Mouse (Mus musculus) hindbrain, embryonic 11.5 days (tissue): Measurements from ENCODE around the gene Mta3. TPM values are rescaled to one million over a fixed set of nuclear protein-coding genes. Genes with fewer than 3 reads are reported as not detected.

Experiments used
- ATAC-seq: fragments of 200-750 bp; cut with Nextera tagmentation; 2 replicates; pipeline ENCODE4 v1.8.0; 2017; ENCODE audit warnings: mild to moderate bottlenecking, moderate TSS enrichment, moderate library complexity; ENCODE audit not compliant: low FRiP score
- DNase-seq: peaks from one replicate; pipeline ENCODE4 v3.0.0-alpha.2; 2015; ENCODE audit warnings: low spot score
- H3K27ac ChIP-seq: fragments of 300-500 bp; sonication (generic); 2 replicates; pipeline ENCODE4 v1.5.1; 2014; ENCODE audit warnings: mild to moderate bottlenecking, low read depth, low read length
- H3K27me3 ChIP-seq: fragments of 300-500 bp; sonication (generic); 2 replicates; pipeline ENCODE4 v1.6.1; 2014; ENCODE audit warnings: mild to moderate bottlenecking, low read length, moderate library complexity, mixed read lengths; ENCODE audit not compliant: control insufficient read depth, insufficient read depth
- H3K36me3 ChIP-seq: fragments of 300-500 bp; sonication (generic); 2 replicates; pipeline ENCODE4 v1.6.1; 2014; ENCODE audit warnings: mild to moderate bottlenecking, low read length, moderate library complexity, mixed read lengths; ENCODE audit not compliant: control insufficient read depth, insufficient read depth
- H3K4me1 ChIP-seq: fragments of 300-500 bp; sonication (generic); replicated peaks from 2 replicates; pipeline ENCODE4 v1.6.1; 2014; ENCODE audit warnings: low read length, mixed read lengths; ENCODE audit not compliant: control insufficient read depth, insufficient read depth
- H3K4me2 ChIP-seq: fragments of 300-500 bp; sonication (generic); replicated peaks from 2 replicates; pipeline ENCODE4 v1.6.1; 2014; ENCODE audit warnings: mild to moderate bottlenecking, low read depth, low read length
- H3K4me3 ChIP-seq: fragments of 300-500 bp; sonication (generic); 2 replicates; pipeline ENCODE4 v1.5.1; 2014; ENCODE audit warnings: low read depth, low read length
- H3K9ac ChIP-seq: fragments of 300-500 bp; sonication (generic); 2 replicates; pipeline ENCODE4 v1.6.1; 2014; ENCODE audit warnings: low read depth, low read length
- H3K9me3 ChIP-seq: fragments of 300-500 bp; sonication (generic); 2 replicates; pipeline ENCODE4 v1.6.1; 2016; ENCODE audit warnings: low read length; ENCODE audit not compliant: control insufficient read depth
- WGBS: fragments of 180-500 bp; shearing (Covaris S2); extraction: QIAGEN DNeasy Blood & Tissue Kit; methylation state at CpG from one replicate; pipeline ENCODE4 v1.1.7; 2014; 5-methylcytosine and 5-hydroxymethylcytosine counted together
- polyA plus RNA-seq: library from polyadenylated mRNA; unstranded; fragments of >200 nt; fragmentation: Nextera tagmentation; extraction: Ambion mirVana; gene quantifications from 2 replicates; pipeline ENCODE4 v1.2.1, GENCODE M21; 2014

The Mta3 gene
- polyA plus RNA-seq, 1 experiment from 2014 or later: 41.7 TPM

DNA sequence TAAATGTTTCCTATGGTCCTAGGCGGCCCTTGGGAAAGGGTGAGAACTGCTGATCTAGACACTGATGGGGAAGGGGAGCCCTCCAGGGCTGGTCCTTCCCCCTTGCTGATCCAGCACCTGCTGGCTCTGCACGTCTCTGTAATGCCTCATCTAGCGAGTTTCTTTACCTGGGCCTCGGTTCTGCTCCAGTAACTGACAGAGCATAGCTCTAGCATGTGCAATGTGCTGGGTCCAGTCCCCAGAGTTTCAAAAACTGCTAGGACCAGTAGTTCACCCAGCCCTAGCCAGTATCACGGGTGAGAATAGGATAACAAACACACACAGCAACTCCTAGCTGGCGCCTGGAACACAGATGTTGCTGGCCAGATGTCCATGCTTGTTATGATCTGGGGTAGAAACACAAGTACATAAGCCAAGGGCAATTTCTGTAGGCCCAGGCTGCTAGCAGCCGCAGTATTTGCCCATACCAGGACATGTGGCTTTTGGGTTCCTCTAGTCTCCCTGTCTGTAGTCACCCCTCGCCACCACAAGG is 131.8 kb downstream of the Mta3 start:
- 70% methylated on average over 8 of the region's 8 CpGs for WGBS
- DNase-seq (no peak), ATAC-seq (no peak)
- H3K9me3 ChIP-seq: no peaks in the 10 kb centered on the region
- no peak overlapping the region for H3K4me2 ChIP-seq
- H3K9ac ChIP-seq: no peak overlapping the region
- no peaks in the 10 kb centered on the region for H3K36me3 ChIP-seq
- H3K27me3 ChIP-seq: no peaks in the 10 kb centered on the region
- no peak overlapping the region for H3K4me3 ChIP-seq
- H3K27ac ChIP-seq: no peak overlapping the region
- no peaks in the 10 kb centered on the region for H3K4me1 ChIP-seq

DNA sequence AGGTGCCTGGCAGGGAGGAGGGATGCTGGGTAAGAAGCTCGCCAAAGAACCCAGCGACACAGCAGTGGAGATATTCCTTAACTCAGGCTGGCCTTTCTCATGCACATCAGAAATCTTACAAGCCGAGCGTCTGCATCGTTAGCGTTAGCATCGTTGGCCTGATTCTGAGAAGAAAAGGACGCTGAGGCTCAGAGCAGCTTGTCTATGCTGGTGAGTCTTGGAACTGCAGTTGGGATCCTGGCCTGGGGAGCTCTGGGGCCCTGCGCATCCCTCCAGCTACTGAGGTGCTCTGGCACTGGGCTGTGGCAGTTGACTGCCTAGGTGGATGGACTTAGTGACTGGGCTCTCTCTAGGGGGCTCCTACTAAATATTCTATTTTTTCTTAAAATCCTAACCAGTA is 133.2 kb downstream of the Mta3 start:
- no peaks in the 10 kb centered on the region for H3K27me3 ChIP-seq
- DNase-seq: no peak
- H3K4me1 ChIP-seq: no peaks in the 10 kb centered on the region
- no peaks in the 10 kb centered on the region for H3K36me3 ChIP-seq
- ATAC-seq: no peak
- H3K27ac ChIP-seq: no peak overlapping the region
- H3K9ac ChIP-seq: no peak overlapping the region
- H3K9me3 ChIP-seq: no peaks in the 10 kb centered on the region
- WGBS: 63% methylated on average over 9 of the region's 9 CpGs
- no peak overlapping the region for H3K4me2 ChIP-seq
- no peak overlapping the region for H3K4me3 ChIP-seq

DNA sequence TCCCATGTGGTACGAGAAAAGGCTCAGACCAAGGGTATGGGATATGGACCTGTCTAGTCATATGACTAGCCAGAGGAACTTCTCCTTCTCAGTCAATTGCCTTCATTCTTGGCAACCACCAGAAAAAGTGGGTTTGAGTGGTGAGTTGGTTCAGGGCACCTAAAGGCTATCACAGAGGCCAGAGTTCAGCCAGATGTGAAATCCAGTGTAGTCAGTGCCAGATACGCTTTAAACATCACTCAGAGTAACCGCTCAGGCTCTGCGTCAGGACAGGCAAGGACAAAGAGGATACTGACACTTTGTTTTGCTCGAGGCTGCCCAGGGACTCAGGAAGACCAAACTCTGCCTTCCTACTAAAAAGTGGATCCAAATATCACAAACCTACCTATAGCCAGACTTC is 135.0 kb downstream of the Mta3 start:
- 87% methylated on average over 5 of the region's 5 CpGs for WGBS
- DNase-seq: no peak

DNA sequence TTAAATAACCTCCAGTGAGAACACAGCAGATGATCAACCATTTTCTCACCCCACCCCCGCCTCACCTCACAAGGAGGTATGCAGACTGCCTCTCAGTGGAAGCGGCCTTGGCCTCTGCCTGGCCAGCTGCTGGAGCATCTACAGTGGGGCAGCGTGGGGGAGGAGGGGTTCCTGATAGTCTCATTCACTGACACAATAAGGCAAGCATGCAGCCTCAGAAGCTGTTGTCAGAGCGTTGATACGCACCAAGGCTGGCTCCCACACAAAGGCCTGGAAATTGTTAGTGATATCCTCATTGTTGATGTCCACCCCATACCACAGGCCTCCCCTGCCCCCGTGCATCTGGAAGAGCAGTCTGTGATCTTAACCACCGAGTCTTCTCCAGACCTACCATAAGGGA is 137.8 kb downstream of the Mta3 start:
- Histone ChIP-seq H3K4me3 (no peak overlapping the region), H3K27ac (no peak overlapping the region), H3K27me3 (no peaks in the 10 kb centered on the region), H3K9me3 (no peaks in the 10 kb centered on the region), H3K4me2 (no peak overlapping the region), H3K4me1 (no peaks in the 10 kb centered on the region), H3K36me3 (no peaks in the 10 kb centered on the region), H3K9ac (no peak overlapping the region)
- no peak for ATAC-seq
- 52% methylated on average over 7 of the region's 7 CpGs for WGBS
- peak; percentile 20 for DNase-seq

More for the DNA sequence above, 135.0 kb downstream of the Mta3 start:
- Histone ChIP-seq H3K4me3 (no peak overlapping the region), H3K27me3 (no peaks in the 10 kb centered on the region), H3K36me3 (no peaks in the 10 kb centered on the region), H3K4me2 (no peak overlapping the region), H3K27ac (no peak overlapping the region), H3K4me1 (no peaks in the 10 kb centered on the region), H3K9me3 (no peaks in the 10 kb centered on the region), H3K9ac (no peak overlapping the region)
- no peak for ATAC-seq

DNA sequence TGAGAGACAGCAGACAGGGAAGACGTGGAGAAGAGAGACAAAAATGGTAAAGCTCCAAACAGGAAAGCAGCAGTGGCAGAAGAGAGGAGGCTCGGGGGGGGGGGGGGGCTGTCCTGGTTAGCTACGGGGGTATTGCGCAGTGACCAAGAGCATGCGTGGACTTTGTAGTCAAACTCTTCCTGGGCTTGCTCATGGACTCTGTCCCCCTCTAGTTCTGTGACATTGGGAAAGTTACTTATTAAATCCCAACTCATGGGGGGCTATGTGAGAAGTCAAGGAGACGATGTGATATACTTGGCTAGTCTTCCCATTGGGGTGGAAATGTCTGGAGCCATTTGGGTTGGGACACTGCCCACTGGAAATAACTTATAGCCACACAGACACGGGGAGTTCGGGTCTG is 139.6 kb downstream of the Mta3 start:
- WGBS: 86% methylated on average over 8 of the region's 8 CpGs

DNA sequence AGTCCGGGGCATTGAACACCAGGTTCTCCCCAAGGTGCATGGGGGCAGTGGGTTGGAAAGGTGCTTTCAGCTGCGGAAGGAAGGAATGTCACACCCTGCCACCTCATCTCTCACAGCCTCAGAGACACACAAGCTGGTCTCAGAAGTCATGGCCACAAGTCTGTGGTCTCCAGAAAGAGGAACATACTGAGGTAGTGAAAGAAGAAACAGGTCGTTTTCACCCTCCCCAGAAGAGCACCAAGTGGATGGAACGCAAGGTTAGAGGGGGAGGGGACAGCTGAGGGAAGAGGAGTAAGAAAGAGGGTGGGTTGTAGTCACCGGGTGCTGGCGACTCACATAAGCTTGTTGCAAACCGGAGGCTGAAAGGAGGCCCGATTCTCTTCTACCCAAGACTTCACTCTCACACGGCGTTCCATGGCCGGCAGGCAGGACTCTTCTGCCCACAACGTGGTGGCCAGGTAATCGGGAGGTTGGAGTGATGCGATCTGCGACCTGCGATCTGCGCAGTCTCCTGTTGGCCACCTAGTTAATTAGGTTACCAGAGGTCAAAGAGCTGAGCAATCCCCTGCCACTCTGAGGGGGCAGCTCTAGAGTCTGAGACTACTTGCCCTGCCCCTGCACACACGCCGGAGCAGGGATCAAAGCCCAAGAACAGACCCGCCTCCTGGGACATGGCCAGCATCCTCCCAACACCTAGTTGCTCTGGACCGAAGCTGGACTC is 140.5 kb downstream of the Mta3 start:
- H3K4me1 ChIP-seq: no peaks in the 10 kb centered on the region
- no peak overlapping the region for H3K4me3 ChIP-seq
- WGBS: 77% methylated on average over 21 of the region's 21 CpGs
- H3K9me3 ChIP-seq: no peaks in the 10 kb centered on the region
- H3K9ac ChIP-seq: no peak overlapping the region
- H3K4me2 ChIP-seq: no peak overlapping the region
- ATAC-seq (no peak), DNase-seq (no peak)
- H3K27ac ChIP-seq: no peak overlapping the region
- H3K36me3 ChIP-seq: no peaks in the 10 kb centered on the region
- no peaks in the 10 kb centered on the region for H3K27me3 ChIP-seq

More for the DNA sequence above, 139.6 kb downstream of the Mta3 start:
- no peaks in the 10 kb centered on the region for H3K36me3 ChIP-seq
- no peak overlapping the region for H3K4me2 ChIP-seq
- no peak overlapping the region for H3K27ac ChIP-seq
- H3K9ac ChIP-seq: no peak overlapping the region
- DNase-seq: no peak
- no peak overlapping the region for H3K4me3 ChIP-seq
- H3K9me3 ChIP-seq: no peaks in the 10 kb centered on the region
- no peak for ATAC-seq
- no peaks in the 10 kb centered on the region for H3K4me1 ChIP-seq
- H3K27me3 ChIP-seq: no peaks in the 10 kb centered on the region

DNA sequence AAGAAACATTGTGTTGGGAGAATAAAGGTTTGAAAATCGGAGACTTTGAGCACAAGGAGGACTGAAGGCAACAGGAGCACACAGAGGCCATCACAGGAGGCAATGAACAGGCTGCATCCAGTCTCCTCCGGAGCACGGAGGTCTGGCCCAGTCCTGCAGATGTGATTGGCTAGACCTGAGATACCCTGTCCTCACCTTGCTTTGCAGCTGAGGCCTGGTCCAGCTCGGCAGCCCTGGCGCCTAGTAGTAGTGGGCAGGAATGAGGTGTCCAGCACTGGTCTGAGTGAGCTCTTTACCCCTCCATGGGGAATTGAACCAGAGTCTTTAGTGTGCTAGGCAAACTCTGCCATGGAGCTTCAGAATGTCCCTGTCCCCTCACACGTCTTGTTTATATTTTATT is 141.1 kb downstream of the Mta3 start:
- H3K9ac ChIP-seq: no peak overlapping the region
- H3K4me3 ChIP-seq: no peak overlapping the region
- no peak for ATAC-seq
- H3K9me3 ChIP-seq: no peaks in the 10 kb centered on the region
- no peaks in the 10 kb centered on the region for H3K27me3 ChIP-seq
- WGBS: 86% methylated on average over 6 of the region's 6 CpGs
- no peaks in the 10 kb centered on the region for H3K36me3 ChIP-seq
- DNase-seq: no peak
- no peak overlapping the region for H3K27ac ChIP-seq
- no peaks in the 10 kb centered on the region for H3K4me1 ChIP-seq
- H3K4me2 ChIP-seq: no peak overlapping the region

DNA sequence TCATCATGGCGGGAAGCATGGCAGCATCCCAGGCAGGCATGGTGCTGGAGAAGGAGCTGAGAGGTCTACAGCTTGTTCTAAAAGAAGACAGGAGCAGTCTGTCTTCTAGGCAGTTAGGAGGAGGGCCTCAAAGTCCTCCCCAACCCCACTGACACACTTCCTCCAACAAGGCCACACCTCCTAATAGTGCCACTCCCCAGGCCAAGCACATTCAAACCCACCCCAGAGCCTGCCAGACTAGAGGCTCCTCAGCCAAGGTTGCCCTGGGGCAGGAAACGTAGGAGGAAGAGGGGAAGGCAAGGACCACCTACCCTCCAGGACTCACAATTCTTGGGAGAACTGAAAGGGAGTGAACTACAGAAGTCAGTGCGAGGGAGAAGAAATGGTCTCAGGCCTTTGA is 141.9 kb downstream of the Mta3 start, which contains the start of gene Haao:
Haao (minus strand) TSS at position 149 of the 400 bp plus-strand sequence.
- Histone ChIP-seq H3K27ac (no peak within 1 kb of the TSS), H3K9me3 (no peaks in the 10 kb centered on the region), H3K27me3 (no peaks in the 10 kb centered on the region), H3K36me3 (no peaks in the 10 kb centered on the region), H3K4me2 (no peak within 1 kb of the TSS), H3K9ac (no peak within 1 kb of the TSS), H3K4me1 (no peaks in the 10 kb centered on the region), H3K4me3 (no peak within 1 kb of the TSS)
- 81% methylated on average over 3 of the region's 3 CpGs for WGBS
- DNase-seq: no peak
- no peak for ATAC-seq

DNA sequence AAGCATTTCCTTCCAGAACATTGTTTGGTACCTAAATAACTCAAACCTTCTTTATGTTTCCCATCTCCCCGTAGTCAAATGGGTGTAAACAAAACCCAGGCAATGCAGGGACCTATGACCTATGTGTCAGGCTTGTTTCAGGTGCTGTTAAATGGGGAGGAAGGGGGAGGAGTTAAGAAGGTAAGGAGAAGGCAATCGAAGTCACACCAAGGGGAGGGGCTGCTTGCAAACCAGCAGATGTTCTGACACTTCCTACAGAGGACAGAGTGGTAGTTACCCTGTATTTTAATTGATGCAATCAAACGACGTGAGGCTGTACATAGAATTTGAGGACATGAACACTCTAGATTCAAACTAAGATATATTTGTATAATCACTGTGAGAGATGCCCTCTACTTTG is 142.5 kb downstream of the Mta3 start:
- Histone ChIP-seq H3K4me2 (no peak overlapping the region), H3K27me3 (no peaks in the 10 kb centered on the region), H3K4me1 (no peaks in the 10 kb centered on the region), H3K9me3 (no peaks in the 10 kb centered on the region), H3K27ac (no peak overlapping the region), H3K36me3 (no peaks in the 10 kb centered on the region), H3K9ac (no peak overlapping the region), H3K4me3 (no peak overlapping the region)
- no peak for ATAC-seq
- no peak for DNase-seq
- 80% methylated on average over 4 of the region's 4 CpGs for WGBS
